Mouse (Mus musculus): ENCODE results near the gene Tapbp.
"Not testable (repeated sequence)": the region's sequence is repeated elsewhere in the genome, so short reads cannot be mapped to it uniquely, and the experiment has no call there.

The Tapbp gene

DNA sequence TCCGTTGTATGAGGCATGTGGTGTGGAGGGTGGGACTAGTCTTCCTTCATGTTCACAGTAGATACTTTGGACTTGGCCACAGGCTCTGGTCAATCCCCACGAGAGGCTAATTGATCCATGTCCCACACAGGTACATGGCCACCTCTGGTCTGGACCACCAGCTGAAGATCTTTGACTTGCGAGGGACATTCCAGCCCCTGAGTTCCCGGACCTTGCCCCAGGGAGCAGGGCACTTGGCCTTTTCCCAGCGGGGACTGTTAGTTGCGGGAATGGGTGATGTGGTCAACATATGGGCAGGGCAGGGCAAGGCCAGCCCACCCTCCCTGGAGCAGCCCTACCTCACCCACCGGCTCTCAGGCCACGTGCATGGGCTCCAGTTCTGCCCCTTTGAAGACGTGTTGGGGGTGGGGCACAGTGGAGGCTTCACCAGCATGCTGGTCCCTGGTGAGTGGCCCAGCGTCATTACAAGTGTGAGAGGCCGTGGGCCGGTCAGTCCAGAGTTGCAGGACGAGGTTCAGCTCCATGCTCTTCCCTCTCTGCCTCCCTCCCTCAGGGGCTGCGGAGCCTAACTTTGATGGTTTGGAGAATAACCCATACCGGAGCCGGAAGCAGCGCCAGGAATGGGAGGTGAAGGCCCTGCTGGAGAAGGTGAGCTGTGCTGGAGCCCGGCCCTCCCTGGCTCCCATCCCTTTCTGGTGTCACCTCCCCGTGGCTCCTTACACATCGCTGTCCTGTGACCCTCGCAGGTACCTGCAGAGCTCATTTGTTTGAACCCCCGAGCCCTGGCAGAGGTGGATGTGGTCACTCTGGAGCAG, 32.6 kb downstream of the Tapbp start:
- no peak for DNase-seq (ENCODE audit: low spot score)

DNA sequence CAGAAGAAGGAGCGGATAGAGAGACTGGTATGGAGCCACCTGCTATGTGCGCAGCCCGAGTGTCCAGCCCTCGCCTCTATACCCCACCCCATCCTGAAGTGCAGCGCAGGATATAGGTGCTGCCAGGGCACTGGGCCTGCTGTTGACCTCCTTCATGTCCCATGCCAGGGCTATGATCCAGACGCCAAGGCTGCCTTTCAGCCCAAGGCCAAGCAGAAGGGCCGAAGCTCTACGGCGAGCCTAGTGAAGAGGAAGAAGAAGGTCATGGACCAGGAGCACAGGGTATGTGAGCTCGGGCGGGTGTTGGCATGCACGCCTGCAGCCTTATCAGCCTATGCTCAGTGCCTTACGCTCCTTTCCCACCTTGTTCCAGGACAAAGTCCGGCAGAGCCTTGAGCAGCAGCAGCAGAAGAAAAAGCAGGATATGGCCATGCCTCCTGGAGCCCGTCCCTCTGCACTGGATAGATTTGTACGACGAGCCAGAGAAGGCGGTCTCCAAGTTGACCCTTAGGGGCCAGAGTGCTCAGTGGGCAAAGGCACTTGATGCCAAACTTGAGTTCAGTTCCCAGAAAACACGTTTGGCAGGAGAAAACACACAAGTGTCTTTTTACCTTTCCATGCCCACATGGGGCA, 33.3 kb downstream of the Tapbp start:
- DNase-seq (ENCODE audit: low spot score), result no peak

DNA sequence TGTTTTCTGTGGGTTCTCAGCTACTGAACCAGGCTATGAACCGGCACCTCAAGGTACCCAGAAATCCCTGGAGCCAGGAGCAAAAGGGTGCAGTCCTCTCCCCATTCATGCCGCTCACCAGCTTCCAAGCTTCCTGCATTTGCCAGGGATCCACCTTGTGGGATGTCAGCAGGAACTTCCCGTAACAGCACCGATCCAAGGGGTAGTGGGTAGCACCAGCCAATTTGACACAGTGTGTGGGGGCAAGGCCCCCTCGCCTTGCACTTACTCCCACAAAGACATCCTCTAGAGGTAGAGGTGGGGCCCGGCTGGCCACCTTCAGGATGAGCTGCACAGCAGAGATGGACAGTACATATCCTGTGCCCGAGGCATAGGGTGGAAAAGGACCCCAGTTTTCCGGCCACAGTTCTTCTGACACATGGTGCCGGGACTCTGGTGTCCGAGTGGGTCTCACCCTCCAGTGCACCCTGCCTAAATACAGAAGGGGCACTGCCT, 34.5 kb downstream of the Tapbp start:
- DNase-seq (ENCODE audit: low spot score), result no peak

DNA sequence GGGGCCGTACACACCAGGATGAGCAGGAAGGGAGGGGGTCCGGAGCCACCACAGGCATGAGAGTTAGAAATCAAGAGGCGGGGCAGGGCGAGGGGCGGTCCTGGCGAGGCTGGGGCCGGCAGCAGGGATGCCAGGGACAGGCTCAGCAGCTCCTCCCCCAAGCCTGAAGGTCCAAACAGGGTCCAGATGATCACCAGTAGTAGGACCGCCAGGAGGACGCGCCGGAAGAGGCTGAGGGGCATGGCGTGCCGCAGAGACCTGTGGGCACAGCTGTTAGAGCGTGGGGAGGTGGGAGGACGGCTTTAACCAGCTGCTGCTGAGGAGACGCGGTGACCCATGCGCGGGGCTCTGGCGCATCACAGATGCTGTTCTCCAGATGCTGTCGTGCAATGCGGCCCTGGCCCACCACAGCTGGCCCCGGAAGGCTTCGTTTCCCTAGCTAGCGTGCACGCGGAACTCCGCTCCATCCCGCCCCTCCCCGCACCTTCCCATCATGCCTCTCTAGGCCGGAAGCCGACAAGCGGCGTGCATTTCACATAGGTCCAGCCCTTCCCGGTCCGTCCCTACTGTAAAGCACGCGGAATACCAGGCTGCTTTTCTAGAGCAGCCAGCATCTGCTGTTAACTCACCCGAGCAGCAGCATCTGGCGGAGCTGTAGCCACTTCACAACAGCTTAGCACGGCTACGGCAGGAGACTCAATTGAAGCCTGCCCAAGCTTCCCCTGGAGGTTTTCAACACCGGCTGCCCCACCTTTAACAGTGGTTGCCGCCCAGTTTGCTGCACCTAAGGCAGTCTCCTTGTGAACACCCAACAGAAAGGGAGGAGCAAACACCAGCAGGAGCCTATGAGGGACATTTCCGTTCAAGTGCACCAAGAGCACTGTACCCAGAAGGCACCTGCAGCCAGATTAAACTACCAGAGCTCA, 35.6 kb downstream of the Tapbp start, which contains the start of gene B3galt4:
TSS of gene B3galt4 (minus strand) at position 468 of the 926 bp plus-strand sequence.
- peak; percentile 57 for DNase-seq (ENCODE audit: low spot score)

DNA sequence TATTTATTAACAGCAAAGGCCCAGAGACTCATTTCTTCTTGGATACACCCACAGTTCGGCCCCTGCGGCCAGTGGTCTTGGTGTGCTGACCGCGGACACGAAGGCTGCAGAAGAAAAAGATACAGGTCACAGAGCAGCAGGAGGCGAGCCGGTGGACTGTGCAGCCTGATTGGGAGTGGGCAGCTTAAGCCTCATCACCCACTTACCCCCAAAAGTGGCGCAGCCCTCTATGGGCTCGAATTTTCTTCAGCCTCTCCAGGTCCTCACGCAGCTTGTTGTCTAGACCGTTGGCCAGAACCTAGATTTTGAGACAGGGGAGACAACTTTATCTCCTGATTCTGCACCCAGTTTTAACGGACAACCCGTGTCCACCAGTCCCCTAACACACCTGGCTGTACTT, 36.3 kb downstream of the Tapbp start:
- not testable (repeated sequence) for DNase-seq (ENCODE audit: low spot score)

DNA sequence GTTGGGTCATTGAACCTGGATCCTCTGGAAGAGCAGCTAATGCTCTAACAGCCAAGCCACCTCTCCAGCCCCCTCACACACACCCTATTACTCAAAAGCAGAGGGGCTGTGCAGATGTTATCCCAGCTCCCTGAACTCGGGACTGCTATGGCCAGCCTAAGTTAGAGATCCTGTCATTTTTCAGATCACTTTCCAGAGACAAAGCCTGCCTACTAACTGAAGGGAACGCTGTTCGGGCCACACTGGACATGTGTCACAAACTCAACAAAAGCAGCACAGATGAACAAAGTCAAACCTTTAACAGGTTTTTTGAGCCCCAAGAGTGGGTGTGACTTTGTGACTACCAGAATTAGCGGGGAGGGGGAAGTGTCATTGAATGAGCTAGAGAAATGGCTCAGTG, 37.2 kb downstream of the Tapbp start:
- DNase-seq (ENCODE audit: low spot score), result no peak

DNA sequence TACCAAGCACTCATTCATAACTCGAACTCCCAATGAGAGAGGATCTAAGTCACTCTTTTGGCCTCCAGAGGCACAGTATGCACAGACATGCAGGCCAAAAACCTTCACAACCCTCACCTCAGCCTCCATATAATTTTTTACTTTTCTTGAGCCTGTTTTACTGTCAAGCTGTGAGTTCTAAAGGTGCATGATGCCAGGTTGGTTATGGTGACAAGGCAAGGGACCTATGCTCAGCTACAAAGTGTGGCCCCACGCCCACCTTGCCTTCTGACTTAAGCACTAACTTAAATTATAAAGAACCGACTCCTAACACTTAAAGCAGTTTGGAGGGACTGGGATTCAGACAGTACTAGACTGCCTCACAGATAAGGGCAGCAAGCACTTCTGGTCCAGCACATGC, 37.6 kb downstream of the Tapbp start:
- DNase-seq (ENCODE audit: low spot score), result no peak

DNA sequence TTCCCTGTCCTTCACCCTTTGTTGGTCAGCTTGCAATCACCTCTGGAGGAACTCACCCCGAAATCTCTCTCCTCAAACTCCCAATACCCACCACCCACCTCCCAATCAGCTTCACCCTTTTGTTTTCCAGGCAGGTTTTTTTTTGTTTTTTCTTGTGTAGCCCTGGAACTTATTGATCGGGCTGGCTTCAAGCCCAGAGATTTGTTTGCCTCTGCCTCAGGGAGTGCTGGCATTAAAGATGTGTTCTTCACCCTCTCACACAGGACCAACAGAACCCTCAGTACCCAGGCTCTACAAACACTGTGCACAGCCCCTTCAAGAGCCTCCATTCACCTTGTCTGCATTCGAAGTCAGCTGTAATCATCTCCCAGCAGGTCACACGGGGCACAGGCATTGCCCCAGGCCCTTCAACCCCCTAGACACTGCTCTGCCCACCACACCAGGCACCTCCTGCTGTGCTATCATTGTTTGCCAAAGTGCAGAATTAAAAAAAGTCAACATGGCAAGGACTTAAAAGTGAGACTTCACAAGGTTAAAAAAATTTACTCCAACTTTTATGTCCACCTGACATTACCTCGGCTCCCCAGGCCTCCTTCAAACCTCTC, 38.4 kb downstream of the Tapbp start:
- DNase-seq (ENCODE audit: low spot score), result no peak

DNA sequence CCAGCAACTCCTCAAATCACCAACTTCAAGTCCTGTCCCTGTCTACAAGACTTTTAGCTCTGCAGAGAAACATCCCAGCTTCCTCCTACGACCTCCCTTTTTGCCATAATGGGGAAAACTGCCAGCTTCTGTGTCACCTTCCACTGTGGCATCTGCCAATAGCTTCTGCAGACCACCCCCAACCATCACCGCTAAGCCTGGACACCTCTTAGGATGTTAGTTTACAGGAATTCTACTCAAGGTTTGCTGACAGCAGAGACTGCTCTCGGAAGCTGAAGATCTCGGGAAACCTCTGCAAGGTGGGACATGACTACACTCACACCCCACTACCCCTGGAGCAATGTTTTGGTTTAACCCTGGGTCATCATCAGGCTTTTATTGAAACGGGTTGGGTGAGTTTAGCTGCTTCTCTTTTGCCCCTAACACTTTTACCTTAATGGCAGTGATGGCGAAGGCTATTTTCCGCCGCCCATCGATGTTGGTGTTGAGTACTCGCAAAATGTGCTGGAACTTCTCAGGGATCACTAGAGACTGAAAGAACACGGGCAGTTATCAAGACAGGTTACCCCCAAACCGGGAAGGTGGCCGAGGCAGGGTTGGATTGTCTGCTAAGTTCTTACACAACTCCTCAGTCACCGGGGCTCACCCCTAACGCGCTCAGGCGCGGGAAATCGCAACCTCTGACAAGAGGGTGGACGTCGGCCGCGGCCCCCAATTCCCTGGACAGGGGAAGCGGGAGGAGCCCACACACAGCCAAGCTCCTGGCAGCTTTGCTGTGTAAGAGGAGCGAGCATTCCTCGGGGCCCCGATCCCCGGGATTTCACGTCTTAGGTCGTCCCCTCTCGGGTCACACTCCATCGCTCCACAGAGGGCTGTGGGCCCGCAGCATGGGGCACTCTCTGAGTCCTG, 39.2 kb downstream of the Tapbp start:
- DNase-seq (ENCODE audit: low spot score), result no peak

DNA sequence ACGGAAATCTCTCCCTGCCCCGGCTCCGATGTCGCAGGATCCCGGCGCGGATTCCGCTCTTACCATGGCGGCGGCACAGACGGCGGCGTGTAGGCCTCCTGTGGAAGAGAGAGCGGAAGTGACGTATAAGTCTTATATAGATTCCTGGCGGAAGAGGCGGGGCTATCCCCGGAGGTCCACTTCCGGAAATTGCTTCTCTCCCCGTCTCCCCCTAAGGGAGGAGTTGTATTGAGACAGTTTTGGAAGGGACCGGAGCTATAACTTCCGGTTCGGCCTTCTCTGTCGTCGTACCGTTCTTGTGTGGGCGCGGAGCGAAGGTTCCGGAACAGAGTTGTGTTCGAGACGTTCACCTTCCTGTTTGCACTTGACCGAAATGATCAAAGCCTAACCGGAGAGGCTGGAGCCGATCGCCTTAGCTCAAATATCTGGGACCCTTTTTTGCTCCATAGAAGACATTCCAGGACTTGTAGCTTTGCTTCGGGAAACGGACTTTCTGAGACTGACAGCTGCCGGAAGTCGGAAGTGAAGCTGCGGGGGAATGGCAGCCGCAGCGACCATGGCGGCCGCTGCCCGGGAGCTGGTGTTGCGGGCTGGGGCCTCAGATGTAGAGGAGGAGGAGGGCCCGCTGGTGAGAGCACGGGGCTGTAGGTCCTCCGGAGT, 40.0 kb downstream of the Tapbp start, which contains the start of the genes Vps52 and Rps18:
TSS of gene Vps52 (plus strand) at position 258 of the 660 bp plus-strand sequence.
TSS of gene Rps18 (minus strand) at position 447 of the 660 bp plus-strand sequence.
- DNase-seq (ENCODE audit: low spot score), result peak; percentile 92

DNA sequence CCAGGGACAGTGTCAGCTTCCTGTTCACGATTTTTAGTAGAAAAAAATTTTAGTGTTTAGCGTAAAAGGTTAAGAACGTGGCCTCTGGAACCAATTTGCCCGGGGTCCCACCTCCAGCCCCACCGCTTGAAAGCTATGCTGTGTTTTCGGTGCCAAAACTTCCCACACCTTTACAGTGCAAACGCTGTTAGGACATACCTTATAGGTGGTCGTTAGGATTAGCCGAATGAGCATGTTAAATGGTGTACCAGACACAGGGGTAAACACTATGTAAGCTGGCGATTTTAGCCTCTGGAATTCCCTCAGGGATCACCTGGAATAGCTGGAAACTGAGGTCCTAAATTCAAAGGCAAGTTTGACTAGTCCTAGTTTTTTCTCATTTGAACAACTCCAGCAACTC, 40.6 kb downstream of the Tapbp start:
- DNase-seq (ENCODE audit: low spot score), result no peak

DNA sequence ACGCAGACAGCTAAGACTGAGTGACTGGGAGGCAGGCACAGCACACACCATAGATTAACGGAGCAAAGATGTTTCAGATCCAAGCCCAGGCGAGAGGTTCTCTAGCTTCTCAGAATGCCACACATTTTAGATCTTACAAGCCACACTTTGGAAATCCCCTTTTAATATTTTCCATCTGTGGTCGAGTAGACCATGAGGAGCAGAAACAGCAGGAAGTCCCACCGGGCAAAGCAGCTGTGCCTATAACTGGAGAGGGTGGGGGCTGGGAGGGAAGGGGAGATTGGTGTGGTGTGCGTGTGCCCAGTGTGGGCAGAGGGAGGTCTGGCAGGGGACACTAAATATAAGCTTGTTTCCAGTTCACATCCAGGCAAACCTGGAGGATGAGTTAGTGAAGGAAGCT, 41.8 kb downstream of the Tapbp start:
- no peak for DNase-seq (ENCODE audit: low spot score)

DNA sequence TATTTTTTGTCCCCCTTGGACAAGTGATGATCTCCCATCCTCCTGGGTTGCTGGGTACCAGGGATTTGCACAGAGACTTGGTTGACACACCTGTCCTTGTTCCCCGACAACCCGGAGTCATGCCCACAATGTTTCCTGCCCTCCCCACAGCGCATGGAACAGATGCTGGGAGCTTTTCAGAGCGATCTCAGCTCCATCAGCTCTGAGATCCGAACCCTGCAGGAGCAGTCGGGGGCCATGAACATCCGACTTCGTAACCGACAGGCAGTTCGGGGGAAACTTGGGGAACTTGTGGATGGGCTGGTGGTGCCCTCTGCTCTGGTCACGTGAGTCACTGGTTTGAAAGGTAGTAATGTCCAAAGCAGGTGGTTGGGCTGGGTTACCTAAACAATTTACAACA, 42.8 kb downstream of the Tapbp start:
- no peak for DNase-seq (ENCODE audit: low spot score)

DNA sequence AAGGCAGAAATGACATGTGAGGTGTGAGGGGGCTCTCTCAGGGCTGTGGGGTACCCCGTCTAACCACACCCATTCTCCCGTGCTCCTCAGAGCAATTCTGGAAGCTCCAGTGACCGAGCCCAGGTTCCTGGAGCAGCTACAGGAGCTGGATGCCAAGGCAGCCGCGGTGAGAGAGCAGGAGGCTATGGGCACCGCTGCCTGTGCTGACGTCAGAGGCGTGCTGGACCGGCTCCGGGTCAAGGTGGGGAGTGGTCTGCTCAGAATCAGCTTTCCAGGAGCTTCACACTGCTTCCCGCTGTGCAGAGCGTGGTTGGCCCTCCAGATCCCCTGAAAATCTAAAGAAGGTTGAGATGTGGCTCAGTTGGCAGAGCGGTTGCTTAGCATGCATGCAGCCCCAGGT, 43.4 kb downstream of the Tapbp start:
- no peak for DNase-seq (ENCODE audit: low spot score)

DNA sequence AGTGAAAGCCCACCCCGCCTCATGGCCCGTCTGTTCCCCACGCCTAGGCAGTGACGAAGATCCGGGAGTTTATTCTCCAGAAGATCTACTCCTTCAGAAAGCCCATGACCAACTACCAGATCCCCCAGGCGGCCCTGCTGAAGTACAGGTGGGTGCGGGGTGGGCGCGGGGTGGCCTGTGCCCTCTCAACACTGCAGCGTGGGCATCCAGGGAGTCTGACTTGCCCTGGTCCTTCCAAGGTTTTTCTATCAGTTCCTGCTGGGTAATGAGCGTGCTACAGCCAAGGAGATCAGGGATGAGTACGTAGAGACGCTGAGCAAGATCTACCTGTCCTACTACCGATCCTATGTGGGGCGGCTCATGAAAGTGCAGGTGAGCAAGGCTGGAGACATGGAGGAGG, 44.2 kb downstream of the Tapbp start:
- DNase-seq (ENCODE audit: low spot score), result no peak

DNA sequence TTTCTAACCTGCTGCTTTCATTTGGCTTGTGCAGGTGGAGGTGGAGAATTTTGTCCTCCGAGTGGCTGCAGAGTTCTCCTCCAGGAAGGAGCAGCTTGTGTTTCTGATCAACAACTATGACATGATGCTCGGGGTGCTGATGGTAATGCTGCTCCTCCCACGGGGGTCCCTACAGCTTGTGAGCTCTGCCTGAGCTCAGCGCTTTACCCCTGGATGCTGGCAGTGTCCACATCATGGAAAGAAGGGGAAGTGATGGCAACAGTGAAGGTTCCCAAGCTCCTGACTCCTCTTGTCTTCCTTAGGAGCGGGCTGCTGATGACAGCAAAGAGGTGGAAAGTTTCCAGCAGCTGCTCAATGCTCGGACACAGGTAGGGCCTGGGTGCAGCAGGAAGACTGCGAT, 47.2 kb downstream of the Tapbp start:
- DNase-seq (ENCODE audit: low spot score), result no peak

DNA sequence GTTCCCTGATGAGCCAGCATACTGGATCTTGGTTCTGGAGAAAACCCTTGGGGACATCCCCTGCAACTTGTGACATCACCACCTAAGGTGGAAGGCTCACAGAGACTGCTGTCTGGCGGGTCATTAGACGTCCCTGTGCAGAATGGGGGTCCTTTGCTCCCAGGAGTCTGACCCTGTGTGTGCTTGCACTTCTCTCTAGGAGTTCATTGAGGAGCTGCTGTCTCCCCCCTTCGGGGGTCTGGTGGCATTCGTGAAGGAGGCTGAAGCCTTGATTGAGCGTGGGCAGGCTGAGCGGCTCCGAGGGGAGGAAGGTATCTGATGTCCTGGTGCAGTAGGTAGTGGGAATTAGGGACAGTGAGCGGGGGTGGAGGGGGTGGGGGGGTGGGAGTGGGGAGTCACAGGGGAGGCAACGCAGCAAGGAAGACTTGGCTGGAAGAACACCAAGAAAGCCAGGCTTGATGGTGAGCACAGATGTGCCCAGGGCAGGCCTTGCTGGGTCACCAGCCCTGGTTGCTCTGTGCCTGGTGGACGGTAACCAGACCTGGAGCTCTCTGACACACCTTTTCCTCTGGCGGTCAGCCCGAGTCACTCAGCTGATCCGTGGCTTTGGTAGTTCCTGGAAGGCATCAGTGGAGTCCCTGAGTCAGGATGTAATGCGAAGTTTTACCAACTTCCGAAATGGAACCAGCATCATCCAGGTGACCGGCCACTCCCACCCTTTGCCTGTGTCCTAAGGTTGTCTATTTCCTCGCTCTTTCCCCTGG, 49.6 kb downstream of the Tapbp start:
- no peak for DNase-seq (ENCODE audit: low spot score)

DNA sequence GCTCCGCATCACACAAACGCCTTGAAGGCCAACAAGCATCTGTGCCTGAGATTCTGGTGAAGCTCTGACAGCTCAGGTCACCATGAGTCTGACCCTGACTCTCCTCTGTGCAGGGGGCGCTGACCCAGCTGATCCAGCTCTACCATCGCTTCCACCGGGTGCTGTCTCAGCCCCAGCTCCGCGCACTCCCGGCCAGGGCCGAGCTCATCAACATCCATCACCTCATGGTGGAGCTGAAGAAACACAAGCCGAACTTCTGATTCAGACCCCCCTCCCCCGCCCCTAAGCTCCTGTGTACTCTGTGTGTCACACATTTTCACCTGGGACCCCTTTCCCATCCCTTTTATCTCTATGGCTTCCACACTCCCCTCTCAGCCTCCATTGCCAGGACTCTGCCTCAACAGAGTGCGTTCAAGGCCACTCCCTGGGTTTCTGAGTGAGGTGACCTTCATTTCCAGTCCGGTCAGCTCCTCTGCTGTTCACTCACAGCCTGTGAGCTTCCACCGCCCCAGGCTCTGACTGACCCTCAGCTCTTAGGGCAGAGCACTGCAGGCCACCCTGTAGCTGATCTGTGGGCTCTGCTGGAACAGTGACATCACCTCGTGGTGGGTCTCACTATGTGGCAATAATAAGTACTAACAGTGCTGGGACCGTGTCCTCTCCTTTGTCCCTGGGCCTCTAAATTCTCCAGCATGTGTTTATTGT, 50.3 kb downstream of the Tapbp start:
- DNase-seq (ENCODE audit: low spot score), result no peak

DNA sequence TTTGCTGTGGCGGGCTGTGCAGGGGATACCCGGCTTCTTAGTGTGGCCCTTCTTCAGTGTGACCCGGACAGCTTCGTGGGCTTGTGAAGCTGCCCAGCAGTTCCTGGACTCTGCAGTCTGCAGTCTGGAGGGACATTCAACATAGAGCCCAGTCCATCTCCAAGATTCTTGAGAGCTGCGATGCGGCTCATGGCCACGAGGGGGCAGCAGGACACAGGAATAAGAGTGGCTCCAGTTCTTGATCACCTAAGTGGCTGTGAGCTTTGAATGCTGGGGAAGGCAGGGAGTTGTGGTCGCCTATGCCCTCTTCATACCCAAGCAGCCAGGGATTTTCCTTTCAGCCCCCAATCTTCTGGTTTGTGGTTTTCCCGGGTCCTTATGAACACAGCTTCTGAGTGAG, 52.8 kb downstream of the Tapbp start:
- DNase-seq (ENCODE audit: low spot score), result no peak

All from ovary, postnatal 10 days (tissue).